Mouse (Mus musculus): Measurements from ENCODE around the gene Spns3. TPM values are rescaled to one million over a fixed set of nuclear protein-coding genes. Genes with fewer than 3 reads are reported as not detected.

Spns3 gene
- total and polyA plus RNA-seq, 3 experiments, result 0.11 TPM; not detected in 2

DNA sequence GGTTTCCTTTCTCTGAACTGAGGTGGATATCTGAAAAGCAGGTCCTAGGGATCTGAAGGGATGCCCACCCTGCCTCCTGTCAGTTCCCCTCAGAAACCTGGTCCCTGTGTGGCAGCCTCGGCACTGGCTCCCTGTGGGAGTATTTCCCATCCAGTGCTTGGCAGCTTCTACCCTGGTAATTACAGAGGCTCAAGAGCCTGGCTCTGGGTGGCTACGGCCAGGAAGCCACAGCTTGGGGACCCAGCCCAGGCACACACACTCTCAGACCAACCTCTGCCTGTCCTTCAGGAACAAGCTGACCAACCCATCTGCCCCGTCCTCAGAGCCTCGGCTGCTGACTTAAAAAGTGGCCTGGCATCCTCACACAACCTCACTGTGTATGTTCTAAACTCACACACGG lies 69.0 kb downstream of the Spns3 start:
- peaks cover 95% of the 10 kb centered on the region for H3K36me3 ChIP-seq (replicated peaks)
- no peak for ATAC-seq (ENCODE audit: extremely low read depth, insufficient number of reproducible peaks, low FRiP score, poor library complexity, severe bottlenecking)
- peaks cover 96% of the 10 kb centered on the region for H3K4me1 ChIP-seq (ENCODE audit: insufficient read depth, low read depth, low read length)
- peak overlapping the region; percentile 66; the same call in 1 of the 2 replicates for H3K4me3 ChIP-seq (ENCODE audit: low read depth, low read length)
- H3K9me3 ChIP-seq (replicated peaks), result no peaks in the 10 kb centered on the region
- no peaks in the 10 kb centered on the region for H3K27me3 ChIP-seq (ENCODE audit: insufficient read depth, low read length)
- DNase-seq (ENCODE audit: low spot score), result no peak
- no peak for TF ChIP-seq GATA1 (IDR thresholded peaks at IDR 0.05; ENCODE audit: borderline replicate concordance, low read length)
- no peak for TF ChIP-seq TAL1 (conservative IDR thresholded peaks at IDR 0.05; ENCODE audit: low read depth, low read length)
- TF ChIP-seq CTCF (IDR thresholded peaks at IDR 0.05; ENCODE audit: low read depth, low read length), result no peak

DNA sequence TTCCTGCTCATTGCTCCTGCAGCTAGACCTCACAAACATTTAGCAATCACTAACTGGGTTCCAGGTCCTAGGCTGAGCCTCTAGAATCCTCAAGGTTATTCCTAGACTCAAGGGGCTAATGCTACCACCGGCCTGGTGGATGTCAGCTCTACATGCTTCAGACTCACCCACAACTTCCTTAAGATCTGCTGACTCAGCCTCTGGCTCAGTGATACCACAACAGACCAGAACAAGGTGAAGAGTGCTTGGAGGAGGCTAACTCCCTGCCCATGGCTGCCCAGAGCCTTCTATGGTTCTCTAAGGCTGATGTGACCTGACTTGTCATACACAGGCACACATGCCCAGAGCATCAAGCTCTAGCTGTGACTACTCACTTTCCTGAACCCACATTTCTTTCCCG lies 70.8 kb downstream of the Spns3 start:
- Histone ChIP-seq H3K9me3 (replicated peaks) (no peaks in the 10 kb centered on the region), H3K4me1 (ENCODE audit: insufficient read depth, low read depth, low read length) (peaks cover 96% of the 10 kb centered on the region), H3K27me3 (ENCODE audit: insufficient read depth, low read length) (no peaks in the 10 kb centered on the region), H3K36me3 (replicated peaks) (peaks cover 91% of the 10 kb centered on the region), H3K4me3 (ENCODE audit: low read depth, low read length) (no peak overlapping the region; the same call in 1 of the 2 replicates)
- TF ChIP-seq CTCF (IDR thresholded peaks at IDR 0.05; ENCODE audit: low read depth, low read length) (no peak), GATA1 (IDR thresholded peaks at IDR 0.05; ENCODE audit: borderline replicate concordance, low read length) (no peak), POLR2AphosphoS5 (IDR thresholded peaks at IDR 0.05; ENCODE audit: insufficient replicate concordance, low read depth, low read length) (no peak), TAL1 (conservative IDR thresholded peaks at IDR 0.05; ENCODE audit: low read depth, low read length) (no peak), GATA2 (IDR thresholded peaks at IDR 0.05; ENCODE audit: borderline replicate concordance, low read depth, low read length) (no peak)
- ATAC-seq (ENCODE audit: extremely low read depth, insufficient number of reproducible peaks, low FRiP score, poor library complexity, severe bottlenecking) (no peak), DNase-seq (ENCODE audit: low spot score) (no peak)

DNA sequence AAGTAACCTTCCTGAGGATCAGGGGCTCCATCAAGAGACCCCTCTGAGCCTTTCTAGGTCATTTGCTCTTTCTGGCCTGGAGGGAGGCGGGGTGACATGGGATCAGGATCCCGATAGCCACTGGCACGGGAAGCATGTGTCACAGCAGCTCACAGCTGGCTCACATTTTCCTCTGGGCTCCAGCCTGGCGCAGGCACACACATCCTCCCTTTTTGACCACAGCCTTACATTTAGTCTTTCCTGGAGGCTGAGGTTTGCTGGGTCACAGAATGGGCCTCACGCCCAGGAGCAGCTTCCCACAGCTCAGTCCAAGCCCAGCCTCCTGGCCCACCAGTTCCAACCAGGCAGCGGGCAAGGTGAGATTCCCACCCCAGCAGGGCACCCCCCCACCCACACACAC lies 72.1 kb downstream of the Spns3 start:
- no peaks in the 10 kb centered on the region for H3K9me3 ChIP-seq (replicated peaks)
- H3K36me3 ChIP-seq (replicated peaks), result peaks cover 93% of the 10 kb centered on the region
- no peak for DNase-seq (ENCODE audit: low spot score)
- no peak for ATAC-seq (ENCODE audit: extremely low read depth, insufficient number of reproducible peaks, low FRiP score, poor library complexity, severe bottlenecking)
- TF ChIP-seq CTCF (IDR thresholded peaks at IDR 0.05; ENCODE audit: low read depth, low read length) (no peak), POLR2AphosphoS5 (IDR thresholded peaks at IDR 0.05; ENCODE audit: insufficient replicate concordance, low read depth, low read length) (no peak), GATA1 (IDR thresholded peaks at IDR 0.05; ENCODE audit: borderline replicate concordance, low read length) (no peak), GATA2 (IDR thresholded peaks at IDR 0.05; ENCODE audit: borderline replicate concordance, low read depth, low read length) (no peak), TAL1 (conservative IDR thresholded peaks at IDR 0.05; ENCODE audit: low read depth, low read length) (no peak)
- H3K27me3 ChIP-seq (ENCODE audit: insufficient read depth, low read length), result no peaks in the 10 kb centered on the region
- H3K4me1 ChIP-seq (ENCODE audit: insufficient read depth, low read depth, low read length), result peaks cover 100% of the 10 kb centered on the region
- peak overlapping the region; percentile 55; the same call in 1 of the 2 replicates for H3K4me3 ChIP-seq (ENCODE audit: low read depth, low read length)

DNA sequence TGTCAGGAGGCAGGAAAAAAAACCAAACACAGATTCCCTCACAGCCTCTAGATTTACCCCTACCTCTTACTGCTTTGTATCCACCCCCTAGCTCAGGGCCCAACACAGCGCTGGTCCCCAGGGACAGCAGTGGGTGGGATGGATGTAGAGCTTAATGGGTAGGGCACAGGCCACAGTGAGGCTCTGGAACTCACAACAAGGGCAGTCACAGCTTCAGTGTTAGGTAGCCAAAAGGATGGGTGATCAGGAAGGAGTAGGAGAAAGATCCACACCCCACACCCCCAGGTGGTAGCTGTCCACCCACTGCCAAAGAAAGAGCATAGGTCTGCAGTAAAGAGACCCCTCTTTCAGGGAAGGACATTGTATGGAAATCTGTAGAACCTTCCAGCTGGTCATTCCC lies 72.7 kb downstream of the Spns3 start:
- ATAC-seq (ENCODE audit: extremely low read depth, insufficient number of reproducible peaks, low FRiP score, poor library complexity, severe bottlenecking) (no peak), DNase-seq (ENCODE audit: low spot score) (no peak)
- peaks cover 93% of the 10 kb centered on the region for H3K36me3 ChIP-seq (replicated peaks)
- no peaks in the 10 kb centered on the region for H3K9me3 ChIP-seq (replicated peaks)
- no peaks in the 10 kb centered on the region for H3K27me3 ChIP-seq (ENCODE audit: insufficient read depth, low read length)
- TF ChIP-seq CTCF (IDR thresholded peaks at IDR 0.05; ENCODE audit: low read depth, low read length) (no peak), GATA2 (IDR thresholded peaks at IDR 0.05; ENCODE audit: borderline replicate concordance, low read depth, low read length) (no peak), GATA1 (IDR thresholded peaks at IDR 0.05; ENCODE audit: borderline replicate concordance, low read length) (no peak), TAL1 (conservative IDR thresholded peaks at IDR 0.05; ENCODE audit: low read depth, low read length) (no peak), POLR2AphosphoS5 (IDR thresholded peaks at IDR 0.05; ENCODE audit: insufficient replicate concordance, low read depth, low read length) (no peak)
- H3K4me3 ChIP-seq (ENCODE audit: low read depth, low read length), result peak overlapping the region; percentile 55; the same call in 1 of the 2 replicates
- H3K4me1 ChIP-seq (ENCODE audit: insufficient read depth, low read depth, low read length), result peaks cover 100% of the 10 kb centered on the region

DNA sequence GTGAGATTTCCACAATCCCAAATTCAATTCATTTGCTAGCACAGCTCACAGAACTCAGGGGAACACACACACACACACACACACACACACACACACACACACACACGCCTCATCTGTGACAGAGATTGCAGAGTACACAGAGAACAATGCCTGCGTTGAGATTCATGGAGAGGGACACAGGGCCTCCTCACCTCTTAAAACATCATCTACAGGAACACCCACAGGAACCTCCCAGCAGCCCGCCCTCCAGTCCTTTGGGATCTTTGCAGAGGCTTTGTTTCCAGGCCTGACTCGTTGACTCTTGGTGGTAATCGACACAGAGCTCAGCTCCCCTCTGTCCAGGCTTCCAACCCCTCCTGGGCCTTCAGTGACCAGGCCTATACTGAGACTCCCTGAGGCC lies 73.1 kb downstream of the Spns3 start:
- TF ChIP-seq CTCF (IDR thresholded peaks at IDR 0.05; ENCODE audit: low read depth, low read length) (no peak), GATA2 (IDR thresholded peaks at IDR 0.05; ENCODE audit: borderline replicate concordance, low read depth, low read length) (no peak), GATA1 (IDR thresholded peaks at IDR 0.05; ENCODE audit: borderline replicate concordance, low read length) (no peak), TAL1 (conservative IDR thresholded peaks at IDR 0.05; ENCODE audit: low read depth, low read length) (no peak), POLR2AphosphoS5 (IDR thresholded peaks at IDR 0.05; ENCODE audit: insufficient replicate concordance, low read depth, low read length) (no peak)
- no peak for DNase-seq (ENCODE audit: low spot score)
- peaks cover 100% of the 10 kb centered on the region for H3K4me1 ChIP-seq (ENCODE audit: insufficient read depth, low read depth, low read length)

DNA sequence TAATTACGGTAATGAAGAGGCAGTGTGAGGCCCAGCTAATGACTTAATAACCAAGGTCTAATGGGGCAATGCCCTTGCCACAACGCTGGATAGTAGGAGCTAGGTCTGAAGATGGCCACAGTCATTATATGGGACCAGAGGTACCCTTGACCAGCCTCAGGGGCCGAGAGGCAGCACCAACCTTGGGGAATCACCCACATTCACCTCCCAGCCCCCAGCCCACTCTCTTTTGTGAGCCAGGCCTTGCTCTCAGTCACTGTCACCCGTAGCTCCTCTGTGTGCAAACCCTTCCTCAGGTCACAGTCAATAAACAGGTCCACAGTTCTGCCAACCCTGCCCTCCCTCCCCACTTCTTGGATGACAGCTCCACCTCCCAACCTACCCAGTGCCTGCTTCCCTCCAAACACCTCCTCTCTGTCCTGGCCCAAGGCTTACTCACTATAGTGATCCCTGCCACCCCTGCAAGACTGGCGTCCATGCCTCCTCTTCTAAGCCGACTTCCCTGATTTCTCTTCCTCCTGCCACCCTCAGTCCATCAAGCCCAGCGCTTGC lies 74.2 kb downstream of the Spns3 start:
- Histone ChIP-seq H3K4me1 (ENCODE audit: insufficient read depth, low read depth, low read length) (peaks cover 100% of the 10 kb centered on the region), H3K9me3 (replicated peaks) (no peaks in the 10 kb centered on the region), H3K4me3 (ENCODE audit: low read depth, low read length) (peak overlapping the region; percentile 68), H3K27me3 (ENCODE audit: insufficient read depth, low read length) (no peaks in the 10 kb centered on the region), H3K36me3 (replicated peaks) (peaks cover 95% of the 10 kb centered on the region)
- ATAC-seq (ENCODE audit: extremely low read depth, insufficient number of reproducible peaks, low FRiP score, poor library complexity, severe bottlenecking), result no peak
- no peak for DNase-seq (ENCODE audit: low spot score)
- TF ChIP-seq TAL1 (conservative IDR thresholded peaks at IDR 0.05; ENCODE audit: low read depth, low read length), result no peak
- no peak for TF ChIP-seq POLR2AphosphoS5 (IDR thresholded peaks at IDR 0.05; ENCODE audit: insufficient replicate concordance, low read depth, low read length)
- no peak for TF ChIP-seq CTCF (IDR thresholded peaks at IDR 0.05; ENCODE audit: low read depth, low read length)
- TF ChIP-seq GATA2 (IDR thresholded peaks at IDR 0.05; ENCODE audit: borderline replicate concordance, low read depth, low read length), result no peak
- TF ChIP-seq GATA1 (IDR thresholded peaks at IDR 0.05; ENCODE audit: borderline replicate concordance, low read length), result no peak

More for the DNA sequence above, 73.1 kb downstream of the Spns3 start:
- peaks cover 93% of the 10 kb centered on the region for H3K36me3 ChIP-seq (replicated peaks)
- H3K27me3 ChIP-seq (ENCODE audit: insufficient read depth, low read length), result no peaks in the 10 kb centered on the region
- no peaks in the 10 kb centered on the region for H3K9me3 ChIP-seq (replicated peaks)
- no peak overlapping the region; the same call in 1 of the 2 replicates for H3K4me3 ChIP-seq (ENCODE audit: low read depth, low read length)
- no peak for ATAC-seq (ENCODE audit: extremely low read depth, insufficient number of reproducible peaks, low FRiP score, poor library complexity, severe bottlenecking)
